Comparison of ENCODE assay signal across 8 mouse cellular contexts in genomic region chr14:20702741-20703381, GRCm38 (mm10). TPM values are rescaled to one million over a fixed set of nuclear protein-coding genes. Genes with fewer than 3 reads are reported as not detected.
A peak's percentile ranks its signal among the peaks of the same experiment; 100 is the strongest.
DNase-seq lines count a peak whose midpoint lies in the region; ATAC-seq and TF ChIP-seq lines count a peak whose summit lies in the region.

TSS of gene Chchd1 (plus strand) at chr14:20703006.

- H3K4me2 ChIP-seq in lung, postnatal 0 days (replicated peaks; ENCODE audit: low read depth, low read length) = peak within 1 kb of the TSS; percentile 57

- under 1% methylated on average over 61 of the region's 61 CpGs for WGBS in hindbrain, embryonic 10.5 days
- under 1% methylated on average over 61 of the region's 61 CpGs for WGBS in lung, postnatal 0 days

- peaks cover 35% of the 10 kb centered on the region for H3K4me1 ChIP-seq in hindbrain, embryonic 10.5 days (replicated peaks)
- 0 out of 2 replicates have a peak, but pooled peaks cover 7% of the 10 kb centered on the region for H3K4me1 ChIP-seq in lung, postnatal 0 days (ENCODE audit: insufficient read depth, low read depth, low read length)

- no peaks in the 10 kb centered on the region for H3K27me3 ChIP-seq in hindbrain, embryonic 10.5 days (ENCODE audit: insufficient read depth, poor library complexity, severe bottlenecking)
- no peaks in the 10 kb centered on the region for H3K27me3 ChIP-seq in lung, postnatal 0 days (replicated peaks; ENCODE audit: insufficient read depth, low read length)

- no peaks in the 10 kb centered on the region for H3K9me3 ChIP-seq in hindbrain, embryonic 10.5 days
- no peaks in the 10 kb centered on the region for H3K9me3 ChIP-seq in lung, postnatal 0 days (ENCODE audit: low read length)

- peaks cover 50% of the 10 kb centered on the region for H3K36me3 ChIP-seq in hindbrain, embryonic 10.5 days
- no peaks in the 10 kb centered on the region for H3K36me3 ChIP-seq in lung, postnatal 0 days (ENCODE audit: insufficient read depth, low read length)

- peak within 1 kb of the TSS; percentile 95 for H3K27ac ChIP-seq in hindbrain, embryonic 10.5 days
- H3K27ac ChIP-seq in lung, postnatal 0 days (ENCODE audit: low read length) = peak within 1 kb of the TSS; percentile 68

- TF ChIP-seq EP300 in lung, postnatal 0 days (IDR thresholded peaks at IDR 0.05) = no peak

- H3K9ac ChIP-seq in lung, postnatal 0 days (replicated peaks; ENCODE audit: low read depth) = peak within 1 kb of the TSS; percentile 76

- ATAC-seq in lung, postnatal 0 days = peak; percentile 73

- no peak for TF ChIP-seq CTCF in lung, postnatal 0 days (IDR thresholded peaks at IDR 0.05)

- H3K4me3 ChIP-seq in hindbrain, embryonic 10.5 days = peak within 1 kb of the TSS; percentile 67
- H3K4me3 ChIP-seq in lung, postnatal 0 days (ENCODE audit: low read depth, low read length) = peak within 1 kb of the TSS; percentile 51

- peak; percentile 87 for DNase-seq in Muller cell, postnatal 12 days (ENCODE audit: inconsistent ontology term)
- peak; percentile 88 for DNase-seq in cerebellum, adult 9-11 months
- DNase-seq in frontal cortex, adult 2 months (ENCODE audit: extremely low spot score in 1 of 2, low spot score in 1 of 2) = peak; percentile 77 to 90
- DNase-seq in hindbrain, embryonic 10.5 days (ENCODE audit: low spot score) = peak; percentile 92
- DNase-seq in layer of hippocampus, adult 9-11 months = peak; percentile 88
- DNase-seq in lung, postnatal 0 days (ENCODE audit: low spot score) = peak; percentile 89
- DNase-seq in ovary, postnatal 10 days (ENCODE audit: low spot score) = peak; percentile 94
- peak; percentile 77 for DNase-seq in thymus, postnatal 0 days (ENCODE audit: low spot score)

RNA-seq across cellular contexts. Expression of gene Chchd1, which starts in this region (rescaled TPM):
- 65.6 and 79.4 TPM in 2 replicates for polyA plus RNA-seq in frontal cortex, adult 2 months (2012; rRNA removed)
- 250 and 263 TPM in 2 replicates for polyA plus RNA-seq in hindbrain, embryonic 10.5 days (2016; fragmentation: Nextera tagmentation; extraction: Ambion mirVana)
- polyA plus RNA-seq in lung, postnatal 0 days (2015; fragmentation: Nextera tagmentation; extraction: Ambion mirVana) = 109 and 114 TPM in 2 replicates
- polyA plus RNA-seq in thymus, postnatal 0 days (2015; fragmentation: Nextera tagmentation; extraction: Ambion mirVana) = 235 and 256 TPM in 2 replicates

Comparison
In these comparisons a context has a peak if more than half of its experiments do, and no peak if none do; other contexts are left out.
1. Peak in every context shown above with its lines: DNase-seq, ATAC-seq, H3K4me3 ChIP-seq and H3K27ac ChIP-seq.